Mouse (Mus musculus): Measurements from ENCODE around the gene Fcer1g.
"Not testable (repeated sequence)": the region's sequence is repeated elsewhere in the genome, so short reads cannot be mapped to it uniquely, and the experiment has no call there.

Gene Fcer1g

DNA sequence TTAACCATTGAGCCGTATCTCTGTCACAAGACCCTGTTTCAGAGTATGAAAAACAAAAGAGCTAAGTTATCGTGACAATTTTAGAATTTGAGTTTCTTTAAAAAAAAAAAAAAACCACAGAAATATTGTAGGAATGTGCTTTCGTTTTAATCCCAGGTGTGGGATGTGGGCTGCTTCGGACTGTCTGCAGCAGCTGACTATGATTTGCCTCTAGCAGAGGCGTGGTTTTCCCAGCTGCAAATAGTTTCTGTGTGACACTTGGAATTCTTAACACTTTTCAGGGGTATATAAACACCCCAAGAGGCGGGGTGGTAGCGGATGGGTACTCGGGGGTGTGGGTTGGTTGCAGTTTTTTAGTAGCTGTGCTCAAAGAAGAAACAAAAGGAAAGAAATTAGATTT is 11.2 kb upstream of the Fcer1g start:
- no peak for DNase-seq (ENCODE audit: low spot score)

DNA sequence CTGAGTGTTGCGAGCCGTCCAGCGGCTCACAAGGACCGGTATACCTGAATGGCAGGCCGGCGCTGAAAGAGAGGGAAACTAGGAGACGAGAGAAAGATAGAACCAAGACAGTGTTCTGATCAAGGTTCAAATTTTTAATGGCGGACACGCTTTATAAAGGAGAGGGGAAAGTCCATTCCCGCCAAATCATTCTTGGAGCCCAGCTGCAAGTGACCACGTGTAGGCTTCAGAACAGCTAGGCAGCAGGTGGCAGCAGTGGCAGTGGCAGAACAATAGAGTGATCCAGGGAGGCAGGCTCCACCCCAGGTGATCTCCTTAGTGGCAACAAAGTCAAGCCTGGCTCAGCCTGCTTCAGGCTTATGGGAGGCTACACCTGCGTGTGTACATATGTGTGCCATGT is 7.8 kb upstream of the Fcer1g start:
- not testable (repeated sequence) for DNase-seq (ENCODE audit: low spot score)

DNA sequence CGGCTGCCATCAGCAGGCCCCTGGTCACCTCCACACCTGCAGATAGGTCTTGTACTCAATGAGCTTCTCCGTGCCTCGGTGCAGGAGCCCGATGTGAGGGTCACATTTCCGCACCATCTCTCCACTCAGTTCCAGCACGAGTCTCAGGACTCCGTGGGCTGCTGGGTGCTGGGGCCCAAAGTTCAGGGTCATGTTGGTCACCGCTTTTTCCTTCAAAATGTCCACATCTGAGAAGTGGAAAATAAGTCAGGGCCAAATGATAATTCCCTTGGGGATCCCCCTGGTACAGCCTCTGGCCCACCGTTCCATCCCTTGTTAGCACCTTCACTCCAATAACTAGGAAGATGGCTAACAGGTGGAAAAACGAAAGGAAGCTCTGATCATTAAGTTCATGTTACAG is 6.7 kb upstream of the Fcer1g start:
- DNase-seq (ENCODE audit: low spot score), result no peak

DNA sequence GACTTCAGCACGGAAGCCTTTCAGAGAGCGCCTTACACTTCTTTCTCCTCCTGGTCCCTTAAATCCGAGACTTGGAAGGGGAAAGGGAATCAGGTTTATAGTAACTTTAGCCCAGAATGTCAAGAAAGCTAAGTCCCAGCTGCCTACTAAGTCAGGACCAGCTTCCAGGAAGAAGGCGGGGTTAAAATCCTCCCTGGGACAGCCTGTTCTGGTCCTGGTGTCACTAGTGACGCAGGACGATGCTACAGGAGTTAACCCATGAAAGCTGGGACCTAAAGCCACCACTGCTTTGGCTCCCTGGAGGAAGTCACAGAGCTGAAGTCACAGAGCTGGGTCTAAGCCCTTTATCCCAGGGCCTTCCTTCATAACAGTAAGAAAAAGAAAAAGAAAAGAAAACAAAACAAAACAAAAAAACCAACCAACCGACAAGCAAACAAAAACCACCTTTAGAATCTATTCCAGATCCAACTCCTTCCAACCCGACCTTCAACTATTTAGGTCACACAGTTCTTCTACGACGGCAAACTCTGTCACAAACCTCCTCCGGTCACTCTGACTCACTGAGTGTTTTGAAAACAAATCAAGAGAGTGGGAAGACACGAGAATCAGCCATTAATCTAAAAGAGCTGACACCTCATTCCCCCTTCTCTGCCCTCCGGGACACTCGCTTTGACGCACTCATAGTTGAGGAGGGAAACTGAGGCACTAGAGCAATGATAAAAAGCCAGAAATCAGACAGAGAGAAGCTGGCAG is 6.0 kb upstream of the Fcer1g start:
- no peak for DNase-seq (ENCODE audit: low spot score)

DNA sequence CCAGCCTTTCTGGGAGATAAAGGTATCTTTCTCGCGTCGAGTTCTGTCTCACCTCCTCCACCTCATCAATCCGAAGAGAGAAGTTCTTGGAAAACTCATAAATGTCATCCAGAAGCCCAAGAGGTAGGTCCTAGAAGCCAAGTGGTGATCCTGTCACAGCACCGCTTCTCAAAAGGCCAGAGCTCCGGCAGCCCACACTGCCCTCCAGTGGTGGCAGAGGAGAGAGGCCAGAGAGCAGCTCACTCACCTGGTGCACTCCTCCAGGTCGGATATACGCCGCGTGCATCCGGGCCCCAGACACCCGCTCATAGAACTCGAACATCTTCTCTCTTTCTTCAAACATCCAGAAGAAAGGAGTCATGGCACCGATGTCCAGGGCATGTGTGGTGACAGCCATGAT is 4.3 kb upstream of the Fcer1g start:
- peak; percentile 76 for DNase-seq (ENCODE audit: low spot score)

DNA sequence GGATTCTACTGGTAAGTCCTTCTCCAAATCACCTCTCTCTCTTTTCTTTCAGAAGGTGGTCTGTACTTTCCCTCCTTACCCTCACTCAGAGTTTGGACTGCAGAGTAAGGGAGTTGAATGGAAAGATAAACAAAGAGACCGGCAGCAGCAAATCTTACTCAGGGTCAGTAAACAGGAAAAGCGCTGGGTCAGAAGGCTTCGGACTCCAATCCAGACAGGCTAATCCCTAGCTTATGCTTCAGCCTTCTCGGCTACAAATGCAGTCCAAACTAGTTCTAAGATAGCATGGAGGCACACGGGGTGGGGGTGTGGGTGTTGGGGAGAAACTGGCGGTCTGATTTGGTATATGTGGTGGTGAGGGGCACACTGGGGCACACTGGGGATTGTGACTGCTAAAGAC is 3.3 kb upstream of the Fcer1g start:
- no peak for DNase-seq (ENCODE audit: low spot score)

DNA sequence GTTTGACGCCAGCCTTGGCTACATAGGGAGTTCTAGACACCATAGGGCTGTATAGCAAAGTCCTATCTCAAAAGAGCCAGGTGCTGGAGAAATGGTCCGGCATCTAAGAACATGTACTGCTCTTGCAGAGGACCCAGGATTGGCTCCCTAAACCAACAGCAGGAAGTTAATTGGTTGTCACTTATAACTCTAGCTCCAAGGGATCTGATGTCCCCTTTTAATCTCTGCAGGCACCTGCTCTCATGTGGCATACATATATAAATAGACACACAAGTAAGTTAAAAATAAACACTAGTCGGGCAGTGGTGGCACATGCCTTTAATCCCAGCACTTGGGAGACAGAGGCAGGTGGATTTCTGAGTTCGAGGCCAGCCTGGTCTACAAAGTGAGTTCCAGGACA is 1.6 kb upstream of the Fcer1g start:
- no peak for DNase-seq (ENCODE audit: low spot score)

DNA sequence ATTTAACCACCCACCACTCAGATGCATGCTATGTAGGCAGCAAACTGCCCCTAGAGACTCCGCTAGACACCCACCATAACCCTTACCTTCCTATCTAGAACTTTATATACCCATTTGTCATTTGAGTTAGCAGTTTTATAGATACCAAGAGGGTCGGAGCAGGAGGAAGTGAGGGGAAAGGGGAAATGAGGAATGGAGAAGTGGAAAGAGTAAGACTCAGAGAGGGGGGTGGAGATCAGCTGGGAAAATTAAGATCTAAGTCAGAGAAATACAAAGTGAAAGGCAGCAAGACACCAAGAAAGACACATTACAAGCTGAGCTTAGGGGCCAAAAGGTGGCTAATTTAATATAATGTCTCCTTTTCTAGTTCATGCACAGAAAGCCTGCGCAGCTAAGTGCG is 373 bp upstream of the Fcer1g start:
- no peak for DNase-seq (ENCODE audit: low spot score)

GRCm38 (mm10) chr1:171232800-171233730 is 1.1 kb downstream of the Fcer1g start:
- DNase-seq (ENCODE audit: low spot score), result no peak

DNA sequence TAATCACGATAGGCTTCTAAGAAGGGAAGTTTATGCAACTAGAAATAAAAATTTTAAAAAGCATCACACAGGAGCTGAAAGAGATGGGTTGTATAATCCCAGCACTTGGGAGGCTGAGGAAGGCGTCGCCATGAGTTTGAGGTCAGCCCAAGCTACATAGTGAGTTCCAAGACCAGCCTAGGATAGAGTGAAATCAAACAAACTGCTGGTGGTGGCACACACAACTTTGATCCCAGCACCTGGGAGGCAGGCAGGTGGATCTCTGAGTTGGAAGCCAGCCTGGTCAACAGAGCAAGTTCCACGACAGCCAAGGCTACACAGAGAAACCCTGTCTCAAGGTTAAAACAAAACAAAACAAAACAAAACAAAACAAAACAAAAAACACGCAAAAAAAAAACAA is 1.8 kb downstream of the Fcer1g start:
- no peak for DNase-seq (ENCODE audit: low spot score)

DNA sequence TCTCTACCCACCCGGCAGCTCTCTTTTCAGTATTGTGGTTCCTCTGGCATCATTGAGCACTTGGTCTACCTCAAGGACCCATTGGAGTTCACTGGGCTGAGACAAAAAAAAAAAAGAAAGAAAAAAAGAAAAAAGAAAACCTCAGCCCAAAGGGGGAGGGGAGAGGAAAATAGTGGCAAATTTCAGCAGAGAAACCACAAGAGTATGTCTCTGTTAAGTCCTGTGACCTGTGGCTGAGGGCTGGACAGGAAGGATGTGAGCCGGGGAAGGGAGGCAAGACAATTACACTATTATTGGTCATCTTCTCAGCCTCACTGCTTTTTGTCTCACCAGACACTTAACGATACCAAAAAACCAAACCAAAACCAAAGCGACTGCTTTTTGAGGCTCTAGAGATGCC is 2.3 kb downstream of the Fcer1g start:
- no peak for DNase-seq (ENCODE audit: low spot score)

- DNase-seq (ENCODE audit: low spot score), result peak; percentile 46
Measured at GRCm38 (mm10) chr1:171230215-171230614, 4.0 kb downstream of the Fcer1g start.

GRCm38 (mm10) chr1:171229750-171230149 is 4.4 kb downstream of the Fcer1g start:
- peak; percentile 9 for DNase-seq (ENCODE audit: low spot score)

DNA sequence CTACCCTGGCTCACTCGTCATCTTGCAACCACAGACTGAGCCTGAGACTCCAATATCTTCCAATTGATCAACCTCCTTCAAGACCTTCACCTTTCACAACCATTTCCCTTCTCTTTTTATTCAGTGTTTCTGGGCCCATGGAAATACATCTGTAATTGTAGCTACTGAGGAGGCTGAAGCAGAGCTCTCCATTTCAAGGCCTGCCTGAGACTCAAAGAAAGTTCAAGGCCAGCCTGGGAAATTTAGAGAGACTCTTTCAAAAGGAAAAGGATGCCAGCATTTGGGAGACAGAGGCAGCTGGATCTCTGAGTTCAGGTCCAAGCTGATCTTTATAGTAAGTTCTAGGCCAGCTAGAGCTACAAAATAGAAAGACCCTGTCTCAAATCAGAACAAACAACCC is 6.3 kb downstream of the Fcer1g start:
- no peak for DNase-seq (ENCODE audit: low spot score)

DNA sequence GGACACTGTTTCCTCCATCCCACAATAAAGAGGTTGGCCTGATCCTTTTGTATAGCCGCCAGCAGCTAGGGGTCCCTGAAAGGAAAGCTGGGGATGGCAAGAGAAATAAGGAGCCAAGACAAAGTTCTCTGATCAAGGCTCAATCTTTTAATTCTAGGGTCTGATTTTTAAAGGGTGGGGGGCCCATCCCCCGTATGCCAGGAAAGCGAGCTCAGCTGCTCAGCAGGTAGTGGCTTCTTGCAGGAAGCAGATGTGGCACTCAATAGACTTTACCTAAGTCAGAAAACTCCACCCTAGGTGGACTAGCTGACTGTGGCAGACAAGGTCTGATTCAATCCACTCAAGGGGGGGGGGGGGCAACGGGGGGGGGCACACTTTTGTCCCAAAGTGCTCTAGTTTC is 7.4 kb downstream of the Fcer1g start:
- no peak for DNase-seq (ENCODE audit: low spot score)

GRCm38 (mm10) chr1:171224857-171225256 is 9.3 kb downstream of the Fcer1g start, which contains the start of gene Apoa2:
Gene Apoa2, plus strand, starts transcription at chr1:171225054.
- no peak for DNase-seq (ENCODE audit: low spot score)

DNA sequence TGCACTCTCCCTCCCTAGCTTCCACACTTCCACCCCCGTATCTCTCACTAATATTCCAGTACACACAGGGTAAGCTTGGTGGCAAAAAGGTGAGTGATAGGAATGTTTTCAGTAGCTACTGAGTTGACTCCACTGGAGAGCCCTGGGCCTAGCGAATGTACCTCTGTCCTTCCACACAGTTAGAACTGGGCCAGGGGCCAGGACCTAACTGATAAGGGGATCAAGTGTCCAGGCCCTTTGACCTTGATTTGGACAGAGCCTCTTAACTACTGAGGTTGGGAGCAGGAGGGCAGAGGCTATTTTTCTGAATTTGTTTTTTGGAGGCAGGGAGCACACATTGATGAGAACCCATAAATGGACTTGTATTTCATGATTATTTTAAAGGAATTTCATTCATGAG is 10.4 kb downstream of the Fcer1g start:
- DNase-seq (ENCODE audit: low spot score), result no peak

DNA sequence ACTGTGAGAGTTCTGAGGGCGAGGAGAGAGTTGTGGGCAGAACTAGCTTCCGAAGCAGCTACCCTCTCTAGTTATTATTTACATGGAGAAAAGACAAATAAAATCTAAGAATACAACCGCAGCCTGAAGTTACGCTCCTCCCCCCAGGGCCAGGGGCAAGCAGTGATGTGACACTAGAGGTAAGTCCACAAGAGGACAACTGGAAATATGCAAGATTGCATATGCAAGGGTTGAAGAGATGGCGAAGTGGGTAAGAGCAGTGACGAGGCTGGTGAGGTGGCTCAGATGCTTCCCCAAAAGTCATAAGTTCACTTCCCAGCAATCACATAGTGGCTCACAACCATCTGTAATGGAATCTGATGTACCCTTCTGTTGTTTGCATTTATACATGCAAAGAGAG is 11.0 kb downstream of the Fcer1g start:
- DNase-seq (ENCODE audit: low spot score), result no peak

GRCm38 (mm10) chr1:171222238-171223155 is 11.7 kb downstream of the Fcer1g start, which contains the start of gene Tomm40l:
Gene Tomm40l, minus strand, starts transcription at chr1:171222514.
- DNase-seq (ENCODE audit: low spot score), result peak; percentile 98

GRCm38 (mm10) chr1:171221281-171222193 is 12.6 kb downstream of the Fcer1g start:
- peak; percentile 37 for DNase-seq (ENCODE audit: low spot score)

- DNase-seq (ENCODE audit: low spot score), result peak; percentile 91
Measured at GRCm38 (mm10) chr1:171220871-171221270, 13.3 kb downstream of the Fcer1g start.
